Mouse (Mus musculus) ES-Bruce4 (cell line): ENCODE results near the gene Hsd3b7.

ENCODE experiments used
- CTCF ChIP-seq: IDR thresholded peaks from one replicate; pipeline ENCODE4 v1.8.1; 2011; ENCODE audit warnings: low read depth, low read length
- EP300 ChIP-seq: IDR thresholded peaks from 2 replicates; pipeline ENCODE4 v1.6.1; 2011; ENCODE audit warnings: low read depth, low read length; ENCODE audit not compliant: insufficient read depth
- POLR2A ChIP-seq: IDR thresholded peaks from one replicate; pipeline ENCODE4 v1.8.1; 2011; ENCODE audit warnings: low read length; ENCODE audit not compliant: insufficient read depth

DNA sequence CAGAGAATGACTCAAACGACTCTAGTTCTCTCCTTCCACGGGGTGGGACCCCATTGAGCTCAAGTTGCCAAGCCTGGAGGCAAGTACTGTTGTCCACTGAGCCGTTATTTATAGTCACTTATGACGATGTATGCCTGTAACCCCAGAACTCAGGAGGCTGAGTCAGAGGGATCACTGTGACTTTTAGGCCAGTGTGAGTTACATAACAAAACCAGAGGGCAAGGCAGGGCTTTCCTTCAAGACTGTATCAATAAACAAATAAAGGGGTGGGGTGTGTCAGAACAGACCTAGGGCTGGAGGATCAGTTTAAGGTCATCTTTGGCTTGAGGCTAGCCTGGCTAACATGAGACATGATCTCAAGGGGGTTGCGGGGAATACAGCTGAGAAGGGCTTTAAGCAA lies 50.5 kb downstream of the Hsd3b7 start:
- TF ChIP-seq CTCF, result no peak
- no peak for TF ChIP-seq EP300
- no peak for TF ChIP-seq POLR2A
